Mouse (Mus musculus) embryonic facial prominence, embryonic 13.5 days (tissue): Measurements from ENCODE around the gene Actr5. TPM values are rescaled to one million over a fixed set of nuclear protein-coding genes. Genes with fewer than 3 reads are reported as not detected.

Experiments used
- ATAC-seq: fragments of 200-750 bp; cut with Nextera tagmentation; 2 replicates; pipeline ENCODE4 v1.8.0; 2017; ENCODE audit warnings: low read depth; ENCODE audit not compliant: insufficient number of reproducible peaks, insufficient read depth, low FRiP score, low TSS enrichment
- H3K27ac ChIP-seq: fragments of 300-500 bp; sonication (generic); 2 replicates; pipeline ENCODE4 v1.5.1; 2015; ENCODE audit warnings: moderate library complexity, mild to moderate bottlenecking, inconsistent platforms
- H3K27me3 ChIP-seq: fragments of 300-500 bp; sonication (generic); 2 replicates; pipeline ENCODE4 v1.6.1; 2015; ENCODE audit warnings: mild to moderate bottlenecking, inconsistent platforms
- H3K36me3 ChIP-seq: fragments of 300-500 bp; sonication (generic); 2 replicates; pipeline ENCODE4 v1.6.1; 2015; ENCODE audit warnings: mild to moderate bottlenecking, inconsistent platforms
- H3K4me1 ChIP-seq: fragments of 300-500 bp; sonication (generic); 2 replicates; pipeline ENCODE4 v1.6.1; 2015; ENCODE audit warnings: inconsistent platforms
- H3K4me2 ChIP-seq: fragments of 300-500 bp; sonication (generic); 2 replicates; pipeline ENCODE4 v1.6.1; 2015; ENCODE audit warnings: moderate library complexity, mild to moderate bottlenecking, inconsistent platforms
- H3K4me3 ChIP-seq: fragments of 300-500 bp; sonication (generic); 2 replicates; pipeline ENCODE4 v1.5.1; 2015; ENCODE audit warnings: mild to moderate bottlenecking, inconsistent platforms
- H3K9ac ChIP-seq: fragments of 300-500 bp; sonication (generic); 2 replicates; pipeline ENCODE4 v1.6.1; 2015; ENCODE audit warnings: mild to moderate bottlenecking, inconsistent platforms
- H3K9me3 ChIP-seq: fragments of 300-500 bp; sonication (generic); 2 replicates; pipeline ENCODE4 v1.6.1; 2016; ENCODE audit warnings: inconsistent platforms
- WGBS: fragments of 180-500 bp; shearing (Covaris S2); methylation state at CpG from one replicate; pipeline ENCODE4 v1.1.7; 2015; ENCODE audit warnings: mixed read lengths; 5-methylcytosine and 5-hydroxymethylcytosine counted together
- polyA plus RNA-seq: library from polyadenylated mRNA; unstranded; fragments of >200 nt; fragmentation: Nextera tagmentation; extraction: Ambion mirVana; gene quantifications from 2 replicates; pipeline ENCODE4 v1.2.1, GENCODE M21; 2015

Gene Actr5
- polyA plus RNA-seq, result 13.1 and 13.5 TPM in 2 replicates

GRCm38 (mm10) chr2:158624718-158625222, at the start of gene Actr5:
Gene Actr5 (plus strand): TSS chr2:158624888.
- H3K27ac ChIP-seq, result peak within 1 kb of the TSS; percentile 93
- WGBS, result under 1% methylated on average over 38 of the region's 39 CpGs
- H3K4me3 ChIP-seq, result peak within 1 kb of the TSS; percentile 88
- H3K36me3 ChIP-seq, result peaks cover 28% of the 10 kb centered on the region
- peak; percentile 89 for ATAC-seq
- no peaks in the 10 kb centered on the region for H3K9me3 ChIP-seq
- peak within 1 kb of the TSS; percentile 88 for H3K4me2 ChIP-seq
- peaks cover 14% of the 10 kb centered on the region for H3K4me1 ChIP-seq
- H3K9ac ChIP-seq, result peak within 1 kb of the TSS; percentile 87
- peaks cover 26% of the 10 kb centered on the region for H3K27me3 ChIP-seq

- Histone ChIP-seq H3K36me3 (no peaks in the 10 kb centered on the region), H3K4me1 (0 out of 2 replicates have a peak, but pooled peaks cover 3% of the 10 kb centered on the region), H3K9me3 (no peaks in the 10 kb centered on the region), H3K4me2 (no peak overlapping the region), H3K9ac (no peak overlapping the region), H3K4me3 (no peak overlapping the region), H3K27ac (no peak overlapping the region), H3K27me3 (0 out of 2 replicates have a peak, but pooled peaks cover 3% of the 10 kb centered on the region)
- ATAC-seq, result no peak
- 75% methylated on average over 4 of the region's 4 CpGs for WGBS
These were observed 44.7 kb upstream of the Actr5 start for GRCm38 (mm10) chr2:158579979-158580378.

- Histone ChIP-seq H3K4me1 (peaks cover 12% of the 10 kb centered on the region; the same call in 1 of the 2 replicates), H3K9me3 (no peaks in the 10 kb centered on the region), H3K4me3 (no peak overlapping the region), H3K27ac (no peak overlapping the region), H3K4me2 (no peak overlapping the region), H3K36me3 (no peaks in the 10 kb centered on the region), H3K9ac (no peak overlapping the region), H3K27me3 (peaks cover 12% of the 10 kb centered on the region; the same call in 1 of the 2 replicates)
- no peak for ATAC-seq
- 9% methylated on average over 12 of the region's 12 CpGs for WGBS
These were observed 39.9 kb upstream of the Actr5 start for GRCm38 (mm10) chr2:158584621-158585358.

- ATAC-seq, result no peak
- Histone ChIP-seq H3K9ac (no peak overlapping the region), H3K4me2 (no peak overlapping the region), H3K9me3 (no peaks in the 10 kb centered on the region), H3K27ac (no peak overlapping the region), H3K4me3 (no peak overlapping the region), H3K4me1 (peaks cover 12% of the 10 kb centered on the region; the same call in 1 of the 2 replicates), H3K36me3 (no peaks in the 10 kb centered on the region), H3K27me3 (peaks cover 14% of the 10 kb centered on the region)
- WGBS, result 23% methylated on average over 8 of the region's 8 CpGs
These were observed 36.0 kb upstream of the Actr5 start for GRCm38 (mm10) chr2:158588524-158589271.

GRCm38 (mm10) chr2:158590495-158590894, 34.2 kb upstream of the Actr5 start:
- no peak for ATAC-seq
- Histone ChIP-seq H3K27me3 (peaks cover 22% of the 10 kb centered on the region), H3K9ac (no peak overlapping the region), H3K9me3 (no peaks in the 10 kb centered on the region), H3K36me3 (no peaks in the 10 kb centered on the region), H3K4me3 (no peak overlapping the region), H3K4me2 (no peak overlapping the region), H3K27ac (no peak overlapping the region), H3K4me1 (peaks cover 16% of the 10 kb centered on the region)
- WGBS, result 72% methylated on average over 3 of the region's 3 CpGs

- no peak for ATAC-seq
- H3K4me3 ChIP-seq, result no peak overlapping the region
- no peak overlapping the region for H3K4me2 ChIP-seq
- 32% methylated on average over 5 of the region's 5 CpGs for whole genome bisulfite sequencing
- H3K4me1 ChIP-seq, result peaks cover 16% of the 10 kb centered on the region
- no peaks in the 10 kb centered on the region for H3K9me3 ChIP-seq
- H3K27ac ChIP-seq, result no peak overlapping the region
- H3K9ac ChIP-seq, result no peak overlapping the region
- H3K27me3 ChIP-seq, result peaks cover 26% of the 10 kb centered on the region
- no peaks in the 10 kb centered on the region for H3K36me3 ChIP-seq
These were observed 33.4 kb upstream of the Actr5 start for GRCm38 (mm10) chr2:158591286-158591685.

- 84% methylated on average over 4 of the region's 4 CpGs for WGBS
- Histone ChIP-seq H3K4me3 (no peak overlapping the region), H3K27ac (no peak overlapping the region), H3K4me1 (peaks cover 16% of the 10 kb centered on the region), H3K4me2 (no peak overlapping the region), H3K27me3 (peaks cover 43% of the 10 kb centered on the region), H3K9me3 (no peaks in the 10 kb centered on the region), H3K36me3 (no peaks in the 10 kb centered on the region), H3K9ac (no peak overlapping the region)
- no peak for ATAC-seq
These were observed 31.3 kb upstream of the Actr5 start for GRCm38 (mm10) chr2:158593371-158593770.

GRCm38 (mm10) chr2:158595103-158595502, 29.6 kb upstream of the Actr5 start:
- H3K4me3 ChIP-seq, result no peak overlapping the region
- H3K9me3 ChIP-seq, result no peaks in the 10 kb centered on the region
- H3K27ac ChIP-seq, result no peak overlapping the region
- WGBS, result under 1% methylated on average over 12 of the region's 12 CpGs
- peaks cover 7% of the 10 kb centered on the region; the same call in 1 of the 2 replicates for H3K4me1 ChIP-seq
- H3K4me2 ChIP-seq, result no peak overlapping the region
- no peak overlapping the region for H3K9ac ChIP-seq
- peaks cover 60% of the 10 kb centered on the region for H3K27me3 ChIP-seq
- peak; percentile 32; the same call in 1 of the 2 replicates for ATAC-seq
- no peaks in the 10 kb centered on the region for H3K36me3 ChIP-seq

- WGBS, result 18% methylated on average over 7 of the region's 7 CpGs
- no peak overlapping the region for H3K27ac ChIP-seq
- H3K4me2 ChIP-seq, result no peak overlapping the region
- no peaks in the 10 kb centered on the region for H3K36me3 ChIP-seq
- peaks cover 63% of the 10 kb centered on the region for H3K27me3 ChIP-seq
- ATAC-seq, result no peak
- H3K4me3 ChIP-seq, result no peak overlapping the region
- H3K4me1 ChIP-seq, result peaks cover 7% of the 10 kb centered on the region; the same call in 1 of the 2 replicates
- H3K9ac ChIP-seq, result no peak overlapping the region
- no peaks in the 10 kb centered on the region for H3K9me3 ChIP-seq
These were observed 29.1 kb upstream of the Actr5 start for GRCm38 (mm10) chr2:158595577-158595976.

GRCm38 (mm10) chr2:158596803-158597202, 27.9 kb upstream of the Actr5 start:
- no peak overlapping the region for H3K4me2 ChIP-seq
- ATAC-seq, result no peak
- no peaks in the 10 kb centered on the region for H3K36me3 ChIP-seq
- H3K4me1 ChIP-seq, result peaks cover 7% of the 10 kb centered on the region; the same call in 1 of the 2 replicates
- no peak overlapping the region for H3K4me3 ChIP-seq
- H3K9me3 ChIP-seq, result no peaks in the 10 kb centered on the region
- H3K27me3 ChIP-seq, result peaks cover 73% of the 10 kb centered on the region
- H3K27ac ChIP-seq, result no peak overlapping the region
- H3K9ac ChIP-seq, result no peak overlapping the region
- 63% methylated on average over 1 of the region's 1 CpGs for WGBS

GRCm38 (mm10) chr2:158600517-158600916, 24.2 kb upstream of the Actr5 start:
- ATAC-seq, result no peak
- Histone ChIP-seq H3K36me3 (no peaks in the 10 kb centered on the region), H3K9me3 (no peaks in the 10 kb centered on the region), H3K27ac (no peak overlapping the region), H3K4me1 (0 out of 2 replicates have a peak, but pooled peaks cover under 1% of the 10 kb centered on the region), H3K27me3 (peaks cover 96% of the 10 kb centered on the region), H3K4me2 (no peak overlapping the region), H3K4me3 (no peak overlapping the region), H3K9ac (no peak overlapping the region)
- WGBS, result 37% methylated on average over 3 of the region's 3 CpGs
